Mouse (Mus musculus) monocyte, adult 5-6 weeks (primary cell): ENCODE results near the gene Ppan. TPM values are rescaled to one million over a fixed set of nuclear protein-coding genes. Genes with fewer than 3 reads are reported as not detected.

Source experiments
- ATAC-seq: fragments of 153-309, 156-312 bp; replicated peaks from 2 replicates; pipeline ENCODE4 v1.8.0; 2017; ENCODE audit warnings: mild to moderate bottlenecking; ENCODE audit not compliant: low TSS enrichment, insufficient number of reproducible peaks, severe bottlenecking, poor library complexity, low FRiP score
- total RNA-seq: library from RNA; stranded (forward); fragments of 200-1000, 200-491, 200-594 nt; gene quantifications from 3 replicates; pipeline ENCODE4 v1.2.3, GENCODE M21; 2017

The Ppan gene
- 24.4 to 44.1 TPM (median 26.9 TPM) in 3 replicates for total RNA-seq

- peak; percentile 98 for ATAC-seq
Measured at GRCm38 (mm10) chr9:20887704-20888385, at the start of gene Ppan. TSS of gene Ppan (plus strand) at chr9:20888175.

DNA sequence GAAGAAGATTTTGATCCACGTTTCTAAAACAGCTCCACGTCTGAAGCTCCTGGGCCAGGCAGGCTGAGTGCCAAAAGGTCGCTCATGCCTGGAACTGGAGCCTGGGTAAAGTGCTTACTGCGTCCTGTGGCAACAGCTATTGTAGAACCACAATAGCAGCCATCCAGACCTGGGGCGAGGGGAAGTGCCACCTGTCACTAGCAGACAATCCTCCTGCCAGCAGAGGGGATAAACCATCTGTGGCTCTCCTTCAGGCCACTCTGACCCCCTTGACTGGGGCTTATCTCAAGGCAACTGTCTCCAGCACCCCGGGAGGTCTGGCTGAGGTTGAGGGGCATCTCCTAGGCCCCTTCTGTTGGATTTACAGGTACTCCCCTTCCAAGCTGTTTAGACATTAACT, 49.0 kb upstream of the Ppan start:
- ATAC-seq, result no peak

DNA sequence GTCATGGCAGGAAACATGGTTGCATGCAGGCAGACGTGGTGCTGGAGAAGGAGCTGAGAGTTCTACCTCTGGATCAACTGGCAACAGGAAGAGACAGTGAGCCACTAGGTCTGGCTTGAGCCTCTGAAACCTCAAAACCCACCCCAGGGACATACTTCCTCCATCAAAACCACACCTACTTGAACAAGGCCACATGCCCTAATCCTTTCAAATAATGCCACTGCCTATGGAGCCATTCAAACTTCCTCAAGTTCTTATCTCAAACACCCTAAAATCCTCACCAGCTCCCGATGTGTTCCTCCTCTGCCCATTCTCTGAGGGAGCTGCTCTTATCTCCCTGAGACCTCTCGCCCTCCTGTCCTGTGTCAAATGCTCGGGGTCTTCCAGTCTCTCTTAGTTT, 45.8 kb upstream of the Ppan start:
- no peak for ATAC-seq

DNA sequence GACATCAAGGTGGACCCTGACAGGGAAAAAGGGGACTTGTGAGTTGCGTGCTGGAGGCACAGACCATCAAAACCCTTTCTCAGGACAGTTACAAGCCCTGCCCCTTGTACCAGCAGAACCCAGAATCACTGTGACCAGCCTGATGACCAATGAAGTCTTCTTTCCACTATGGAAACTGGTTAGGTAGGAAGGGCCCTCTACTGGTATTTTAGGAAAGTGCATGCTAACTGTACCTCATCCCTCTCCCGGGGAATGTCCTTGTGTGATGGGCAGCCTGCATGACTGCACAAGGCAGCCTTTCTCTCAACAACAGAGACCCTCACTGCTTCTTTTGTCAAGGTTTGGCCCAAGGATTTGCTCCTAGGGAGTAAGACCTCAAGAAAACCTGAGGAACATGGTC, 45.3 kb upstream of the Ppan start:
- no peak for ATAC-seq

- no peak for ATAC-seq
Measured at GRCm38 (mm10) chr9:20850179-20850578, 37.8 kb upstream of the Ppan start.

GRCm38 (mm10) chr9:20857131-20857530, 30.8 kb upstream of the Ppan start:
- peak; percentile 80 for ATAC-seq

GRCm38 (mm10) chr9:20859926-20860325, 28.0 kb upstream of the Ppan start:
- no peak for ATAC-seq

DNA sequence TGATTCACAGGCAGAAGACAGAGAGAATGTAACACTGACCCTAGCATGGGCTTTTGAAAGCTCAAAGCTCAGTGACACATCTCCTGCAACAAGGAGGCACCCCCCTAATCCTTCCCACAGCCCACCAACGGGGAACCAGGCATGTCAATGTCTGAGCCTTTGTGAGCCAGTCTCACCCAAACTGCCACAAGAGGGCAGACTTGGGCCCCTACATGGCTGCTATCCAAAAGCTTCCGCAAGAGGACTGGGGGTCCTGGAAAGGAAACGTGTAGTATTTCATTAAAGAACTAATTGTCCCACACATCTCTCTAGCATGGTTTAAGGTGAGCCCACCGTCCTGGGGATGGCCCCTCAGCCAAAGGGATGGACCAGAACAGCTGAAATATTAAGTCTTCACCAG, 26.2 kb upstream of the Ppan start:
- no peak for ATAC-seq

DNA sequence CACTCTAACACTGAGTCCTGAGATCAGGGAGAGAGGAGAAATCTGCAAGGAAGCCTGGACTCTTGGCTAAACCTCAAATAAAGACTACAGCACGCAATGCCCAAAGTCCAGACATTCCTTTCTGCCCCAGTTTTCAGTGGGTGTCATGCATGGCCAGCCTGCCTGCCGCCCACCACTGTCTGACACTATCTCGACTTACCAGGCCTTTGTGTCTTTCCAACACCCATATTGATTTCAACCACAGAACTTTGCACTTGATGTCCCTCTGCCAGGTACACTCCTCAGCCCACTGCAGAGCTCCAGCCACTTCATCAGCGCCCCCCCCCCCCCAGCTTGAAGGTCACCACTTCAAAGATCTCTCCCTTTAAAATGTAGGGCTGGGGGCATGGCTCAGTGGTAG, 25.8 kb upstream of the Ppan start:
- ATAC-seq, result no peak

- ATAC-seq, result no peak
Measured at GRCm38 (mm10) chr9:20866879-20867278, 21.1 kb upstream of the Ppan start.

- ATAC-seq, result no peak
Measured at GRCm38 (mm10) chr9:20868448-20869001, 19.4 kb upstream of the Ppan start, which contains the start of gene A230050P20Rik. TSS of gene A230050P20Rik (plus strand) at chr9:20868642.

DNA sequence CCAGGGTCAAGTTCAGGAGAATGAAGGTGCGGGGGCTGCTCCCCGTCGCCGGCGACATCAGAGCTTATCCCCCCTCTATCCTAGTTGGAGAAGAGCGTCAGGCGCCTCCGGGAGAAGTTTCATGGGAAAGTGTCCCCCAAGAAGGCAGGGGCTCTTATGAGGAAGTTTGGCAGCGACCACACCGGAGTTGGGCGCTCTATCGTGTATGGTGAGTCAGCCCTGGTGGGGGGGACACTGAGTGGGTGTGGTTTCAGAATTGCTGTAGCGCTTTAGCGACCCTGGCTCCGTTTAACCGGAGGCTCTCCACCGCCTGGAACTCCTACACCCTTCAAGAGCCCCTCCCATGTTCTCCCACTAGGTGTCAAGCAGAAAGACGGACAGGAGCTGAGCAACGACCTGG, 18.7 kb upstream of the Ppan start:
- ATAC-seq, result no peak; the same call in 1 of the 2 replicates

DNA sequence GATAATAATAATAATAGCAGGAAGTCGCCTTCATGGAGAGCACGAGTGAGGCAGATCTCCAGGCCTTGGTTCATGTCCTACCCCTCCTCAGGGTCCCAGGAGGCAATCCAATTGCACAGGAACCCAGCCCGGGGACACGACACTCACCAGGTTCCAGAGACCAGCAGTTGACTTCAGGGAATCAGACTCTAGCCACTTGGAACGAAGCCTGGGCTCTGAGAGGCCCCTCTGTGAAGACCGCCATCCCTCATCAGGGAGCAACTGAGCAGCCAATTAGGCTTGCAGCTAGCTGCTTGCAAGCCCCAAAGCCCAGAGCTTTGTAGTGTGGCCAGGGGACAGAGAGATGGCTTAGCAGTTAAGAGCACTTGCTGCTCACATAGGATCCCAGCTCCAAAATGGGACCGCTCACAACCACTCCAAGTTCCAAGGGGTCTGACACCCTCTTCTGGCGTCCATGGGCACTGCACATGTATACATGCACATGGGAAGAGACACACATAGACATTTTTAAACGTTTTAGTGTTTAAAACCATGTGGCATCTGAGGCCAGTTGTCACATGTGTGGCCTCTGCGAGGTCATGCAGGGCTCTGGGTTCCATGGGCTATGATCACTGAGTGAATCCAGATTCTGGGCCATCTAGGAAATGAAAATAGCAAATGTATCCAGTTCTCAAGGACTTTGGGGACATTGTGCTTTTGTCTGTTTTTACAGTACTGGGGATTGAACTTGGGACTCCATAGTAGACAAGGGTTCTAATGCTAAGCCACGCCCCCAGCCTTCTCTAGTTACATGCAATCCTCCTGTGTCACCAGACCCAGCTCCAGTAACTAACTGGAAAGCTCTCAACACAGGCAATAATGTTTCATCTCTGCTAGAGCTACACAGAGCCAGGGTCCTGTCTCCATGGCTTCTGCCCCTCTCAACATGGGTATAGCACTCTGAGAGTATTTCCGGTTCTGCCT, 17.5 kb upstream of the Ppan start:
- no peak for ATAC-seq

- no peak for ATAC-seq
Measured at GRCm38 (mm10) chr9:20872991-20873390, 15.0 kb upstream of the Ppan start.

GRCm38 (mm10) chr9:20873521-20873920, 14.5 kb upstream of the Ppan start:
- ATAC-seq, result no peak

GRCm38 (mm10) chr9:20875021-20875790, 12.8 kb upstream of the Ppan start:
- no peak for ATAC-seq

DNA sequence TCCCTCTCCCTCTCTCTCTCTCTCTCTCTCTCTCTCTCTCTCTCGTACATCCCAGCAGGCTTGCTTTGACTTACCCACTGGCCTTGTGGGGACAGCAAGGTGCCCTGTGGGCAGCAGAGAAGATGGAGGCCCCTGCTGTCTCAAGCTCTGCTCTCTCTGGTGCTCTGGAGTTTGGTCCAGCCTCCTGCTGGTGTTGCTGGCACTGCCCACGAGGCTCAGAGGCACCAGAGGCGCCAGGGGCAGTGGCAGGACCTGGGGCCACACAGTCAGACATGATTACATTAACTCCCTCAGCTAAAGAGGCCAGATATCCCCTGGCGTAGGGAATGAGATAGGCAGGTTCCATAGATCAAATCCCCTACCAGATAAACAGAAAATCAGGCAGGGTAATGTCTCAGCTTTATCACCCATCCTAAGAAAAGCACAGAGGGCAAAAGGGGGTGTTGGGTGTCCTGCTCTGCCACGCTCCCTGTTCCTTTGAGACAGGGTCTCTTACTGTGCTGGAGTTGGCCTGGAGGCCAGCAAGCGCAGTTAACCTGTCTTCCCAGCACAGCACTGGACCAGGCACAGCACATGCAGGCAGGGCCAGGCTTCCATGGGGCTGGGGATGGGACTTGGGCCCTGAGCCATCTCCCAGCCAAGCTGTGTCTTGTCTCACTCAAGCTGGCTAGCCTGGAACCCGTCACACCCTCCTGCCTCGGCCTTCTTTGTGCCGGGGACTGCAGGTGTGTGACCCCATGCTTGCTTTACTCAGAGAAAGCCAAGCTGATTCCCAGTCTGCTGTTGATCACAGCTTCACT, 11.5 kb upstream of the Ppan start:
- no peak for ATAC-seq
